ENCODE assay signal across 5 mouse cellular contexts in the genomic region with DNA sequence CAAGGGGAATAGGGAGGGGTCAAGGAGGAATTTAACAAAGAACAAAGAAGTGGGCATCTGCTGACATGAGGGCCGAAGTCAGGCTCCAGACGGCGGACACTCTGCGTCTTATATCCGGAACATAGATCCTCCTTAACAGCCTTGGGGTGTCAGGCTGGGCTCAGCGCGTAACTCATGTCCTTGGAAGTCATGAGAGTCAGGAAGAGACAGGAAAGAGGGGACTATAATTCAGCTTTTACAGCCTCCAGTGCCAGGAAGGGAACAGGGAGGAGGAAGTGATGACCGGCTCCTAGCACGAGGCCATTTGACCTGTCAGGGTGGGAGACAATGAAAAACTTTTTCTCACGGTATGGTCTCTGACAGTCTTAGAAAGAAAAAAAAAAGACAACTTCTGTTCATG.
"Had no signal": no experiment of that assay in that cellular context is flagged by ENCODE, and none has a peak within 500 bp of the region (broad histone marks: within the 10 kb centered on the region; RNA-seq: fewer than 3 reads in every experiment).

No protein-coding gene starts in this region.

- DNase-seq: lung, adult 2 months; lung, postnatal 36 days; right cerebral cortex, postnatal 14 days; thymus, adult 2 months; thymus, postnatal 36 days had no signal
